Mouse (Mus musculus): ENCODE measurements around the gene Camk2n2. TPM values are rescaled to one million over a fixed set of nuclear protein-coding genes. Genes with fewer than 3 reads are reported as not detected.

The Camk2n2 gene
- polyA plus RNA-seq, 1 experiment from 2014 or later: 1.6 TPM

DNA sequence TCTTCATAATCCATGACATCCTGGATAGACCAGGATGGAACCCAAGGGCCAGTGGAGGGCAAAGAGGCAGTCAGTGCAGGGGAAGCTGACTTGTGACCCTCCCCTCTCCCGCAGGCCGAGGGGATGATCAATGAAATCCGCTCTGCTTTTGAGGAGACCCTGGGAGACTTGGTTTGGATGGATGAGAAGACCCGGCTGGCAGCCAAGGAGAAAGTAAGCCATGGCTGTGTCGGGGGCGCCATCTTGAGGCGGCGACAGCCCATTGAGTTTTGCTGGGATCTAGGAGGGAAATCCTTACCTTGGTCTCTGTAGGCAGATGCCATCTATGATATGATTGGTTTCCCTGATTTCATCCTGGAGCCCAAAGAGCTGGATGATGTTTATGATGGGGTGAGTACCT is 21.1 kb upstream of the Camk2n2 start:
- Histone ChIP-seq H3K4me1 (replicated peaks; ENCODE audit: control insufficient read depth, insufficient read depth, low read length) (no peaks in the 10 kb centered on the region), H3K27me3 (replicated peaks; ENCODE audit: control insufficient read depth, insufficient read depth, low read length) (no peaks in the 10 kb centered on the region), H3K9ac (ENCODE audit: low read length) (no peak overlapping the region), H3K4me2 (ENCODE audit: low read length) (no peak overlapping the region), H3K4me3 (ENCODE audit: low read depth, low read length) (no peak overlapping the region), H3K27ac (ENCODE audit: low read depth) (no peak overlapping the region), H3K9me3 (ENCODE audit: control insufficient read depth, low read length) (no peaks in the 10 kb centered on the region), H3K36me3 (ENCODE audit: control insufficient read depth, insufficient read depth, low read length) (no peaks in the 10 kb centered on the region)
- DNase-seq (ENCODE audit: low spot score) (peak; percentile 86), ATAC-seq (replicated peaks; ENCODE audit: low FRiP score, low TSS enrichment, low read depth) (peak; percentile 74)
- 4% methylated on average over 8 of the region's 8 CpGs for WGBS

- H3K9me3 ChIP-seq (ENCODE audit: control insufficient read depth, low read length): no peaks in the 10 kb centered on the region
- no peaks in the 10 kb centered on the region for H3K36me3 ChIP-seq (ENCODE audit: control insufficient read depth, insufficient read depth, low read length)
- WGBS: 85% methylated on average over 8 of the region's 8 CpGs
- H3K4me2 ChIP-seq (ENCODE audit: low read length): no peak overlapping the region
- ATAC-seq (replicated peaks; ENCODE audit: low FRiP score, low TSS enrichment, low read depth) (no peak), DNase-seq (ENCODE audit: low spot score) (no peak)
- no peaks in the 10 kb centered on the region for H3K27me3 ChIP-seq (replicated peaks; ENCODE audit: control insufficient read depth, insufficient read depth, low read length)
- H3K4me1 ChIP-seq (replicated peaks; ENCODE audit: control insufficient read depth, insufficient read depth, low read length): no peaks in the 10 kb centered on the region
- no peak overlapping the region for H3K27ac ChIP-seq (ENCODE audit: low read depth)
- H3K9ac ChIP-seq (ENCODE audit: low read length): no peak overlapping the region
- H3K4me3 ChIP-seq (ENCODE audit: low read depth, low read length): no peak overlapping the region
These were observed 17.3 kb upstream of the Camk2n2 start for GRCm38 (mm10) chr16:20638367-20638766.

DNA sequence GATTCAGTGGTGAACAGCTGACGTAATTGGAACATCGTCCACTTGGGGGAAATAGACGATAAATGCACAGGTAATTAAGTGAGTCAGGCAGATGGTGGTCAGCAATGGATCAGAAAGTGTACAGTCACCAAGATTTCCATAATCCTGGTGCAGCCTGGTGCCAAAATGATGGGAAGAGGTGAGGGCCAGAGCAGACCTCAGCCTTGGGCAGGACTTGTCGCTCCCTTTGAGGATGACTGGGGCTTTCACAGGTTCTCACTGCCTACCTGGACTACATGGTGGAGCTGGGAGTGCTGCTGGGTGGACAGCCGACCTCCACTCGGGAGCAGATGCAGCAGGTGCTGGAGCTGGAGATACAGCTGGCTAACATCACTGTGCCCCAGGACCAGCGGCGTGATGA is 16.3 kb upstream of the Camk2n2 start:
- 81% methylated on average over 8 of the region's 8 CpGs for WGBS
- Histone ChIP-seq H3K27ac (ENCODE audit: low read depth) (no peak overlapping the region), H3K36me3 (ENCODE audit: control insufficient read depth, insufficient read depth, low read length) (no peaks in the 10 kb centered on the region), H3K4me2 (ENCODE audit: low read length) (no peak overlapping the region), H3K4me3 (ENCODE audit: low read depth, low read length) (no peak overlapping the region), H3K4me1 (replicated peaks; ENCODE audit: control insufficient read depth, insufficient read depth, low read length) (no peaks in the 10 kb centered on the region), H3K9me3 (ENCODE audit: control insufficient read depth, low read length) (no peaks in the 10 kb centered on the region), H3K27me3 (replicated peaks; ENCODE audit: control insufficient read depth, insufficient read depth, low read length) (no peaks in the 10 kb centered on the region), H3K9ac (ENCODE audit: low read length) (no peak overlapping the region)
- ATAC-seq (replicated peaks; ENCODE audit: low FRiP score, low TSS enrichment, low read depth) (no peak), DNase-seq (ENCODE audit: low spot score) (no peak)

DNA sequence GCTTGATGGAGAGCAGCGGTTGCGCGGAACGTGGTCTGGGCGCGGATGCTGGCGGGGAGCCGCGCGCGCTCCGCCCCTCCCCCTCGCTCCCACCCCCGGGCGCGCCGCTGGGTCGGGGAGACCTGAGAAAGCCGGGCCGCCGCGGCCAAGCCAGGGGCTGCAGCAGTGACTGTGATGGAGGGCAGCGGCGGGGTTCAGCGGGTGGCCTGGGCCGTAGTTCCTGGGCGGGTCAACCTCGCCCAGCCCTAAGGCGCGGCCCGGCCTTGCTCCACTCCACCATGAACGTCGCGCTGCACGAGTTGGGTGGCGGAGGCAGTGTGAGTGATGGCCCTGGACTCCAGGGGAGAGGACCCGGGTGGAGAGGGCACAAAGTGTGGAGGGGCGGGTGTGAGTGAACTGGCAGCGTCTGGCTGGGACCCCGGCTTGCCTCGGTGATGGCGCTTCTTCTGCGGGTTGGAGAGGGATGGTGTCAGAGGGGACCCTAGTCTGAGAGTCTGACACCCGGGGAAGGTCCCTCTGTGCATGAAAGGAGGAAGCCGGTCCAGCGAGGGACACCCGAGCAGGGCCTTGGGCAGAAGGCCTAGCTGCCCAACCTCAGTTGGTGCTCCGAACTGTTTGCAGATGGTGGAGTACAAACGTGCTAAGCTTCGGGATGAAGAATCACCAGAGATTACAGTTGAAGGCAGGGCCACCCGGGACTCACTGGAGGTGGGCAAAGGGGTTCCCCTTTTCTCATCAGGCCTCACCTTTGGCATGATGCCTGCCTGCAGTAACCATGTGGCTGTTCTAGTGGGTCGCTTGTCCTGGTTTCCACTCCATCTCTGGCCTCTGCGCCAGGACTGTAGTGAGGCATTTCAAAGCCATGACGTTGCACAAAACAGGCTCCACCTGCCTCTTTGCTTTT is 8.9 kb upstream of the Camk2n2 start, which contains the start of gene Ece2:
Gene Ece2 (plus strand): TSS at position 98 of the 904 bp plus-strand sequence.
- H3K36me3 ChIP-seq (ENCODE audit: control insufficient read depth, insufficient read depth, low read length): no peaks in the 10 kb centered on the region
- H3K4me3 ChIP-seq (ENCODE audit: low read depth, low read length): peak within 1 kb of the TSS; percentile 45
- peak within 1 kb of the TSS; percentile 92 for H3K4me2 ChIP-seq (ENCODE audit: low read length)
- DNase-seq (ENCODE audit: low spot score) (peak; percentile 59), ATAC-seq (replicated peaks; ENCODE audit: low FRiP score, low TSS enrichment, low read depth) (peak; percentile 53; the same call in 1 of the 2 replicates)
- no peaks in the 10 kb centered on the region for H3K9me3 ChIP-seq (ENCODE audit: control insufficient read depth, low read length)
- no peak within 1 kb of the TSS for H3K27ac ChIP-seq (ENCODE audit: low read depth)
- H3K9ac ChIP-seq (ENCODE audit: low read length): peak within 1 kb of the TSS; percentile 49
- peaks cover 19% of the 10 kb centered on the region for H3K27me3 ChIP-seq (replicated peaks; ENCODE audit: control insufficient read depth, insufficient read depth, low read length)
- 7% methylated on average over 54 of the region's 54 CpGs for WGBS
- H3K4me1 ChIP-seq (replicated peaks; ENCODE audit: control insufficient read depth, insufficient read depth, low read length): peaks cover 6% of the 10 kb centered on the region; the same call in 1 of the 2 replicates

DNA sequence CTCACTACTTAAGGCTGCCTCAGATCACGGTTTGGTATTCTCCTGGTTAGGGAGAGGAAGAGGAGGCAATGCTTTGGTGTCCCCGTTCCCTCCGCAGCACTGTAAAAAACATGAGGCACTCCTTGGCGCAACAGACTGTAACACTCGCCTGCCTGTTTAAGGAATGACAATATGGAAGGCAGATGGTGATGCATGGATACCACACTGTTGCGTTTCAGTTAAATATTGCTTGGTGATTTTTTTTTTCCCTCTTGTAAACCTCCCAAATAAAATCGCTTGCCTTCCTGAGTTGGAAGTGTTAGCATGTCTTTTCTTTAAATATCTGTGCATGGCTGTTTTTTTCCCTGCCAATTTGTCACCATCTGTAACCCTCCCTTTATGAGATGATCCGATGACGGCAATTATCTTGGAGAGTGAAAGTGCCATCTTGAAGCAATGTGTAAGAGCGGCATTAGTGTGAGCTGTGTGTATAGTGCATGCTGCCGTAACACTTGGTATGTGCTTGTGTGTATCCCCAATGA is 7.8 kb upstream of the Camk2n2 start:
- no peaks in the 10 kb centered on the region for H3K9me3 ChIP-seq (ENCODE audit: control insufficient read depth, low read length)
- WGBS: 55% methylated on average over 11 of the region's 11 CpGs
- DNase-seq (ENCODE audit: low spot score) (no peak), ATAC-seq (replicated peaks; ENCODE audit: low FRiP score, low TSS enrichment, low read depth) (no peak)
- peaks cover 19% of the 10 kb centered on the region for H3K27me3 ChIP-seq (replicated peaks; ENCODE audit: control insufficient read depth, insufficient read depth, low read length)
- H3K4me1 ChIP-seq (replicated peaks; ENCODE audit: control insufficient read depth, insufficient read depth, low read length): peaks cover 6% of the 10 kb centered on the region; the same call in 1 of the 2 replicates
- no peak overlapping the region for H3K9ac ChIP-seq (ENCODE audit: low read length)
- H3K4me2 ChIP-seq (ENCODE audit: low read length): no peak overlapping the region
- no peaks in the 10 kb centered on the region for H3K36me3 ChIP-seq (ENCODE audit: control insufficient read depth, insufficient read depth, low read length)
- H3K4me3 ChIP-seq (ENCODE audit: low read depth, low read length): no peak overlapping the region; the same call in 1 of the 2 replicates
- no peak overlapping the region for H3K27ac ChIP-seq (ENCODE audit: low read depth)

GRCm38 (mm10) chr16:20623211-20623610 is 2.1 kb upstream of the Camk2n2 start:
- no peak overlapping the region for H3K4me3 ChIP-seq (ENCODE audit: low read depth, low read length)
- no peak overlapping the region for H3K4me2 ChIP-seq (ENCODE audit: low read length)
- no peak overlapping the region for H3K27ac ChIP-seq (ENCODE audit: low read depth)
- H3K36me3 ChIP-seq (ENCODE audit: control insufficient read depth, insufficient read depth, low read length): 0 out of 2 replicates have a peak, but pooled peaks cover 7% of the 10 kb centered on the region
- WGBS: 65% methylated on average over 2 of the region's 2 CpGs
- H3K9ac ChIP-seq (ENCODE audit: low read length): no peak overlapping the region
- peaks cover 12% of the 10 kb centered on the region for H3K4me1 ChIP-seq (replicated peaks; ENCODE audit: control insufficient read depth, insufficient read depth, low read length)
- H3K9me3 ChIP-seq (ENCODE audit: control insufficient read depth, low read length): no peaks in the 10 kb centered on the region
- ATAC-seq (replicated peaks; ENCODE audit: low FRiP score, low TSS enrichment, low read depth): no peak
- DNase-seq (ENCODE audit: low spot score): no peak
- H3K27me3 ChIP-seq (replicated peaks; ENCODE audit: control insufficient read depth, insufficient read depth, low read length): peaks cover 35% of the 10 kb centered on the region

DNA sequence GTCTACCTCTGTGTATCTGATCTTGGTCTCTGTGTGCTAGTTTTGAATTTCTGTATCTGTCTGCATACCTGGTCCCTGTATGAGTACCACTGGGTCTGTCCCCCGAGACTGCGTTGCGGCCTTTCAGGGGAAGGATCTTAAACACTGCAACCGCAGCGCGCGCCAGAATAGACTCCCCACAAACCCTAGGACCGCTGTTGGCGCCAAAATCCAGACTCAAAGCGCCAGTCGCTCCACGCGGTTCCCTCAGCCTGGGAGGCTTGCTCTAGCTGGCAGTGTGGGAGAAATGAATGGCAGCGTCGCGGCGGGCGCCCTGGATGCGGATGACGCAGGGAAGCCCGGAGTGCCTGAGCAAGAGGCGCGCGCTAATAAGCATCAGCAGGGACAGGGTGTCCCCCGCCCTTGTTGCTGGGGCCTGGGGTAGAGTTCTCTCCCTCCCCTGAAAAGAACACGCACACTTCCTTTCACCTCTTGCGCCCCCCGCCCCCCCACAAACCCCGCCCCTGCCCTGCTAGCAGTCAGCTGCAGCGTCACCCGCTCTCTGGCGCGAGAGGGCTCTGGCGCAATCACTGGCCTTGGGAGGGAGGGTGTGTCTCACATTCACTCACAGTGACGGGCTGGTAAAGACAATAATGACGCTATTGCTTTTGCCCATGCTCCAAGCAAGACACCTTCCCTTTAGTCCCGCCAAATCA is 1.1 kb upstream of the Camk2n2 start:
- H3K9me3 ChIP-seq (ENCODE audit: control insufficient read depth, low read length): no peaks in the 10 kb centered on the region
- H3K4me1 ChIP-seq (replicated peaks; ENCODE audit: control insufficient read depth, insufficient read depth, low read length): peaks cover 12% of the 10 kb centered on the region
- 0% methylated on average over 35 of the region's 37 CpGs for WGBS
- peak overlapping the region; percentile 98 for H3K4me2 ChIP-seq (ENCODE audit: low read length)
- H3K27ac ChIP-seq (ENCODE audit: low read depth): peak overlapping the region; percentile 22; the same call in 1 of the 2 replicates
- H3K9ac ChIP-seq (ENCODE audit: low read length): peak overlapping the region; percentile 57
- peak; percentile 71 for ATAC-seq (replicated peaks; ENCODE audit: low FRiP score, low TSS enrichment, low read depth)
- H3K27me3 ChIP-seq (replicated peaks; ENCODE audit: control insufficient read depth, insufficient read depth, low read length): peaks cover 35% of the 10 kb centered on the region
- H3K4me3 ChIP-seq (ENCODE audit: low read depth, low read length): peak overlapping the region; percentile 63
- peak; percentile 81 for DNase-seq (ENCODE audit: low spot score)
- H3K36me3 ChIP-seq (ENCODE audit: control insufficient read depth, insufficient read depth, low read length): 0 out of 2 replicates have a peak, but pooled peaks cover 10% of the 10 kb centered on the region

- Histone ChIP-seq H3K4me1 (replicated peaks; ENCODE audit: control insufficient read depth, insufficient read depth, low read length) (peaks cover 12% of the 10 kb centered on the region), H3K27ac (ENCODE audit: low read depth) (no peak overlapping the region), H3K9me3 (ENCODE audit: control insufficient read depth, low read length) (no peaks in the 10 kb centered on the region), H3K9ac (ENCODE audit: low read length) (peak overlapping the region; percentile 57), H3K4me3 (ENCODE audit: low read depth, low read length) (peak overlapping the region; percentile 63), H3K4me2 (ENCODE audit: low read length) (peak overlapping the region; percentile 98), H3K36me3 (ENCODE audit: control insufficient read depth, insufficient read depth, low read length) (0 out of 2 replicates have a peak, but pooled peaks cover 10% of the 10 kb centered on the region), H3K27me3 (replicated peaks; ENCODE audit: control insufficient read depth, insufficient read depth, low read length) (peaks cover 35% of the 10 kb centered on the region)
- ATAC-seq (replicated peaks; ENCODE audit: low FRiP score, low TSS enrichment, low read depth) (no peak), DNase-seq (ENCODE audit: low spot score) (peak; percentile 76)
- under 1% methylated on average over 32 of the region's 32 CpGs for WGBS
These were observed 316 bp downstream of the Camk2n2 start for GRCm38 (mm10) chr16:20620751-20621190.

All from intestine, embryonic 14.5 days (tissue).